Mouse (Mus musculus) spleen, embryonic (tissue): ENCODE results near the gene Nol12.

Source experiments
- CTCF ChIA-PET: fragments of 350-600 bp; sonication (Branson Sonifier 250); formaldehyde crosslinking; loops from one replicate; lab custom pipeline; 2022; lab: Charles Lee

The Nol12 gene

DNA sequence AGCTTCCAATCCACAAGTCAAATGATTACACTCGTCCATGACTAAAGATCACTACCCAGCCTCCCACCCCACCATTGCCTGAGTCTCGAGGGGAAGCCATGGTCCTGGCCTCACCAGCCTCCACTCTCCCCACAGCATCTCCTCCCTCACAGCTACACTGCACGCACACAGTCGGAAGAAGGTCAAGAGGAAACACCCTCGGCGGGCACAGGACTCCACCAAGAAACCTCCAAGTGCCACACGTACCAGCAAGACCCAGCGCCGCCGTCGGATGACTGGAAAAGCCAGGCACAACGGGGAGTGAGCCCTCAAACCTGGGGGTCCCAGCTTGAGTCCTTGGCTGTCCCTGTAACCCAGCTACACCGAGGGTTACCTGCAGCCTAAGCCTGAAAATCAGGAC, 5.6 kb downstream of the Nol12 start:
- CTCF ChIA-PET, result interaction anchor here (1.3 kb wide), 1 partner anchor 24 kb away, joined by 3 read pairs; no protein-coding TSS in a partner anchor

DNA sequence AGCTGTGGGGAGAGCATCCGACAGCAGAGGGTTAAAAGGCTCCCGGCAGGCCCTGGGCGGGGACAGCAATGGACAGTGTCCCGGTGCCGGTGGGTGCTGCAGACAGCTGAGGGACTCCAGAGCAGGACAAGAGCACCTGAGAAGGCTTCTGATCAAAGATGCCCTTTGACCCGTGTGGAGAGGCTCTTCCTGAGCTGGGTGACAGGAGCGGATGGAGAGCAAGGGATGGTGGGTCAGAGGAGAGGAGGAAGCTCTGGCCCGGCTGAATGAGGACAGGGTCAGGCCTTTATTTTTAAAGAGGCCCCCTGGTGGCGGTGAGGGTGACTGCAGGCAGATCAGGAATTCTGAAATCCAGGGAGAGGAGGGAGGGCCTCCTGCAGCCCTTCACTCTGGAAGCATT, 7.9 kb downstream of the Nol12 start:
- CTCF ChIA-PET, result interaction anchor here (0.7 to 1.8 kb wide), 5 partner anchors 9 to 836 kb away, joined by 3 to 13 read pairs (median 3); partner anchors contain the start of gene Pdxp

DNA sequence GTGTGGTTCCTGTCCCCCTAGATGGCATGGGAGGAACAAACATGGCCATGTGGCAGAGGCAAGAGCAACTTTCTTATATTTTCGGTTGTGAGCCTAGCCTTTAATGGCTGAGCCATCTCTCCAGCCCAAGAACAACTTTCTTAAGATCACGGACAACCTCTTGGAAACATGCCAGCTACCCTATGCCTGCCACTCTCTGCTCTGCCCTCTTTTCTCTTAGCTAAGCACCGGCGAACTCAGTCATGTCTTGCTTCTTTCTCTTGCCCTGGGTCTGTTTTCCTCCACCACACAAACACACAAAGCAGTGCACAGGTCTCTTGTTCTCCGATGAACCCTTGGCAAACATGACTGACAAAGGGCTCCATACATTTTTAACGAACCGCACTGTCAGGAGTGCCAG, 11.5 kb downstream of the Nol12 start:
- CTCF ChIA-PET, result no interaction called here

DNA sequence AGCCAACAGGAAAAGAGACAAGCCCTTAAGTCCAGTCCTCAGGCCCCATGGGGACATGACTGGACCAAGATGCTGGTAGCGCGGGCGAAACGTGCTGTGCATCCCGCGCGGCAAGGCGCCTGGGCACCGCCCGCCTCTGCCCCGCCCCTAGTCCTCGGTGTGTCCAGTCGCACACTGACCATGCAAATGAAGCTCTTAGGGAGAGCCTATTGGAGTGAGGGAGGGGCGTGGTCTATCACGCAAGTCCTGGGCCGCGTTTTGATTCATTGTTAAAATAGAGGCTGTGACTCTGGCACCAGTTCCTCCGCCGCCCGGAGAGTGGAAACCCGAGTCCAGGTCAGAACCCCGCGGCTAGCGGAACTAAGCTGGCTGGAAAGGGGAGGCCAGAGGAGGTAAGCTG, 12.9 kb downstream of the Nol12 start, which contains the start of gene Triobp:
TSS of gene Triobp (plus strand) at position 68 of the 400 bp plus-strand sequence.
- CTCF ChIA-PET, result interaction anchor here (0.9 kb wide), 1 partner anchor 10 kb away, joined by 5 read pairs; no protein-coding TSS in a partner anchor

DNA sequence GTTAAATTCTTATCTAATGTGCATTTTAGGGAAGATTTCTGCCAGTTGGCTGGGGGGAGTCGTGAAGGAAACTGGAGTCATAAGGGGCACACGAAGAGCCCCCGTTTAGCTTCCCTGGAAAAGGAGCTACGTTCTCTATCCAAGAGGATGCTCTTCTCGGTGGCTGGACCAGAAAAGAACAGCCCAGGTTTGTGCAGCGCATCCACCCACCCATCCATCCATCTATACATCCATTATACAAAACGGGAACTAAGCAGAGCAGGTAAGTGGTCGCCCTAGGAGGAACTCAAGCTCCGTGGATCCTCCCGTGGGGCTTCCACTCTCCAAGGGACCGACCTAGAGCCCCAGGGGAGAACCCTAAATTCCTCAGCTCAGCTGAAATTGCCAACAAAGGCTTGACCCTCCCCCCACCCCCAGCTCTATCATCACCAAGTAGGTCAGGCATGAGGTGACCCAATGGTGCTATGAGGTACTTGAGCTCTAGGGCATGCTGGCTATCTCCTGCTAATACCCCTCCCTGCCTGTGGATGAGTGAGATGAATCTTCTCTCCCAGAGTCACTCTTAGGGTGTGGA, 13.5 kb downstream of the Nol12 start:
- CTCF ChIA-PET, result interaction anchor here (0.6 to 0.9 kb wide), 2 partner anchors 10 to 31 kb away, joined by 3 to 5 read pairs; no protein-coding TSS in a partner anchor

DNA sequence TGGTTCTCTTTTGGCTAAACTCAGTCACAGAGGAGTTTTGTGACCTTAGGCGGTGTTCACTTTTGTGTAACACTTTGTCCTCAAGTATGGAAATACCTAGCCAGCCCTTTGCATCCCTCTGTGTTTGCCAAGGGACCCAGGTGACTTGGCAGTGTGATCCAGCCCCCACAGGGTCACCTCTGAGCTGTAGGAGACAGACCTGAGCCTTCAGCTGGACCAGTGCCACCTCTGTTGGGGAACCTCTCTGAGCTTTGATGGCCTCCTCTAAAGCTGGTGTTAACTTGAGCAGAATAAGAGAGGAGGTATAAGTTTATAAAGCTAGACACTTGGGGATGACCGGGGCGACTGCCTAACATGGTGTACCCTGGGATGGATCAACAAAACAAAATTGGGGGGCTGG, 14.2 kb downstream of the Nol12 start:
- CTCF ChIA-PET, result interaction anchor here (0.6 to 0.7 kb wide), 3 partner anchors 30 to 1574 kb away, joined by 3 to 5 read pairs (median 3); no protein-coding TSS in a partner anchor

DNA sequence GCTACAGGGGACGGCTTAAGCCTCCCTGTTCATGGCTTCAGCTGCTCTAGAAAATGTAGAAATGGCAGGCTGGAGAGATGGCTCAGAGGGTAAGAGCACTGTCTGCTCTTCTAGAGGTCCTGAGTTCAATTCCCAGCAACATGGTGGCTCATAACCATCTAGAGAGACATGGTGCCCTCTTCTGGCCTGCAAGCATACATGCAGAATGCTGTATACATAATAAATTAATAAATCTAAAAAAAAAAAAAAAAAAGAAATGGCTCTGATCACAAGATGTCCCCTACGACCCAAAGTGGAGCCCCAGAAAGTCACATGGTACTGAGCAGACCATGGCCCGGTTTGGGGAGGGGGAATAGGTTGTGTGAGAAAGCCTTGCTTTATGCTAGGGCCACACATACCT, 20.9 kb downstream of the Nol12 start:
- CTCF ChIA-PET, result no interaction called here

DNA sequence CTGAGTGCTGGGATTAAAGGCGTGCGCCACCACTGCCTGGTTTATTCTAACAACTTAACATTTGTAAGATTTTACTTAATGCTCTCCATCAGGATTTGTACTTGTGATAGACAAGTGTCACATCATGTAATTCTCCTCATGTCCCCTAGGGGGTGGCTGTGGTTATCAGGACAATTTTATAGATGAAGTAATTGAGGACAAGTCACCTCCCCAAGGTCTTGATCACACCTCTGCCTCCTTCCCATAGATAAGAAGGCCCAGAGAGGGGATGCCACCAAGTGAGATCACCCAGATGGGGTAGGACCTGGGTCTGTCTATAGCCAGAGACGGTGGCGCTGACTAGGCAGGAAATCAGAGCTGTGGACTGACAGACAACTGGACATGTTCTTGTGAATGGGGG, 21.6 kb downstream of the Nol12 start:
- CTCF ChIA-PET, result no interaction called here

DNA sequence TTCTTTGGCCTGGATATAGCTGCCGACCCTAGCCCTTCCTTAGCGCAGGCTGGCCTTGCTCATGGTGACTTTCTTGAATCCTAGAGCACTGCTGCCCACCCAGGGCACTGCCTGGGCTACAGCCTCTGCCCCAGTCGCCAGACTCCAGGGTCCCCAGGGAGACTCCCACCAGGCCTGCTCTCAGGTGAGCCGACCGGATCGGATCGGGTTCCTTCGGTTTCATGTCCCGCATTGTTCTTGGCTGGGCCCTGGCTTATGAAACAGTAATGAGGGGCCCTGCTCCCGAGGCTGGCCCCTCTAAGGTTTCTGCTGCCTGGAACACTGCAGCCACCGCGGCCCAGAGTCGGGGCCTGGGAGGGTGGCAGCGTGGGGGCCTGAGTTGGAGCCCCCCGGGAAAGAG, 22.3 kb downstream of the Nol12 start:
- CTCF ChIA-PET, result interaction anchor here (1.3 kb wide), 1 partner anchor 9 kb away, joined by 5 read pairs; the partner anchor contains the start of gene Triobp

DNA sequence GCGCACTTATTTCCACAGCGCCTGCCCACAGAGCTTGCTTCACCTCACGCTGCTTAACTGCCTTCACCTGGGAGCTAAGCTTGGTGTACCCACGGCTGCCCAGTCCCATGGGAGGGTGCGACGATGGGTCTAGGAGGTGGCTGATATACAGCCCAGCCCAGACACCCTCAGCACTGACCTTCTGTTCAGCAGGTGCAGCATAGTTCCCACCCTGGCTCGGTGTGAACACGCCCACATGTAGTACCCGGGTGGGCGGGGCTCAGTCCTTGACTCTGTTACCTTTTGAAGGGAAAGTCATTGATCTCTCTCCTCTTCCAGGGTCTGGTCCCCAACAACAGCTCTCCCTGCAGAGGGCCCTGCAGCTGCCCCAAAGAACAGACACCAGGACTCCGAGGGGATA, 24.8 kb downstream of the Nol12 start:
- CTCF ChIA-PET, result interaction anchor here (1.4 kb wide), 1 partner anchor 56 kb away, joined by 3 read pairs; no protein-coding TSS in a partner anchor

DNA sequence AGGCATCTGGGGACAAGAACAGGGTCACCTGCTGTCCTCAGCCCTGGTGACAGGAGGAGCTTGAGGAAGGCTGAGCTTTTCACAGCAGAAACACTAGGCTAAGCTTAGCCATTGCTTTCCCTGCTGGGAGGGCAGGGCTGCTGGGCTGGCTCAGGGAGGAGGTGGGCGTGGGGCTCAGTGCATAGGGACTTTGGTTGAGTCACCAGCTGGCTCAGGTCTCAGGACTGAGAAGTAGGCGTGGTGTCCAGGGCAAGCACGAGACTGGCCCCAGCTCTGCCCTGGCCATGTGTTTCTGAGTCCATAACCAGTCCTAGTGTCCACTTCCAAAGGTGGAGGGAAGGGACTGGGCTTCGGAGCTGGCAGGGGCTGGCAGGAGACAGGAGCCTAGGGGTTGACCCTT, 25.4 kb downstream of the Nol12 start:
- CTCF ChIA-PET, result interaction anchor here (1.4 kb wide), 1 partner anchor 57 kb away, joined by 3 read pairs; no protein-coding TSS in a partner anchor

DNA sequence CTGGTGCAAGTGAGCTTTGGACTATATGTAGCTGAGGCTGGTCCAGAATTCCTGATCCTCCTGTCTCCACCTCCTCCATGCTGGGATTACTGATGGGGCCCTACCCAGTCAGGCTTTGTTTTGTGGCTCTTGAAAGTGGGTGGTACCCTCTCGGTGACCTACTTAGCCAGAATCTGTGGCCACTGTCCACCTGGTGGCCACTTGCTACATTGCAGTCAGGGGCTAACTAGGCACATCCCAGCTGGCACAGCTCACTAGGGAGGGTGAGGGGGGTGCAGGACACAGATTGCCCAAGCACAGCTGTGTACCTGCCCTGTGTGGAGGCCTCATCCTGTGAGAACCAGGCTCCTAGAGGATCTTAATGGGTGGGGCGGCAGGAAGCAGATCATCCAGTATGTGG, 28.2 kb downstream of the Nol12 start:
- CTCF ChIA-PET, result no interaction called here

DNA sequence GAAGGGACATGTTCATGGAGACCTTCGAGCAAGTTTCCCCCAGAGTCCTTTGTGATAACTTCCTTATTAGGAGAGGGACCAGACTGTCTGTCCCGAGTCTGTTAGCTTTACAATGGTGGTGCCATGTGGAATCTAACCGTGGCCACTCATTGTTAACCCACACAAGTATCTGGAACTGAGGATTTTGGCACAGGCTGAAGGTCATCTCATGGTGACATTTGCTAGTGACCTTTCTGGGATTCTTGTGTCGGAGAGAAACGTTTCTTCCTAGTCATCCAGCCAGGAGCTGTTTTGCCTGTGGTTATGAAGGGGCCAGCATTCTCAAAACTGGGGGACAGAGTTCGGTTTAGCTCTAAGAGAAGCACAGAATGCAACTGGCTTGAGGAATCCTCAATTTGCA, 36.9 kb downstream of the Nol12 start:
- CTCF ChIA-PET, result interaction anchor here (0.6 kb wide), 1 partner anchor 39 kb away, joined by 3 read pairs; no protein-coding TSS in a partner anchor

DNA sequence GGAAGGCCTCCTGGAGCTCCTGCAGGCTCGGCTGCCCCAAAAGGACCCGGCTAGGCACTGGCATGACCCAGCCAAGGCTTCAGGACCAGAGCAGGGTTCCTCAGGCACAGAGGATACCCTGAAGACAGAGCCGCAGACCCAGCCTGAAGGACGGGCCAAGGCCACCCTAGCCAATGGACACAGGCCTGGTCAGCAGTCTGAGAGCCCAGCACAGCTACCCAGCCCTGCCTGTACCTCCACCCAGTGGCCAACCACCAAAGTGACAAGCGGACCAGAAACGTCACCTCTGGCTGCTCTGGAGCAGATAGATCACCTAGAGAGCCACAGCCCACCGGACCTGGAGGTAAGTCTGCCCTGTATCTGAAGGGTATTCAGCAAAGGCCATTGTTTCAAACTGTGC, 39.2 kb downstream of the Nol12 start:
- CTCF ChIA-PET, result interaction anchor here (0.6 kb wide), 1 partner anchor 65 kb away, joined by 3 read pairs; no protein-coding TSS in a partner anchor

DNA sequence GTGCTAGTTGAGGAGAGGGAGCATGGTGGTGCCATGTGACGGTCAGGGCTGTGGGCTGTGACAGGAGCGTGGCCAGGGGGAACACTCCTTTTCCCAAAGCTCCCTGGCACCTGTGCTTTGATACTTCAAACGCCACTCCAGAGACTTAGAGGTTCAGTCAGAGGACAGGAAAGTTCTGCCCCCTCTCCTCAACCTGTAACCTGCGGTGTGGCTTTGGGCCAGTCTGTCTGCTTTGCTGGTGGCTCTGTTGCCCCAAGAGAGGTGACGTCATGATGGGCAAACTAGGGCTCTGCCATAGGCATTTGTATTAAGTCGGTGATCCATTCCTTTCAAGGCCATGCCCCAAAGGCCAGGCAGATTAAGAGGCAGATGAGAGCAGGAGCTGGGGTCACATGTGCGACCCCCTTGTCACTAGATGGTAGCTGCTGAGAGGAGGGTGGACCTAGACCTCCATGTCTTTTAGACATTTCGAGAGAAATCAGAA, 43.0 kb downstream of the Nol12 start:
- CTCF ChIA-PET, result no interaction called here

DNA sequence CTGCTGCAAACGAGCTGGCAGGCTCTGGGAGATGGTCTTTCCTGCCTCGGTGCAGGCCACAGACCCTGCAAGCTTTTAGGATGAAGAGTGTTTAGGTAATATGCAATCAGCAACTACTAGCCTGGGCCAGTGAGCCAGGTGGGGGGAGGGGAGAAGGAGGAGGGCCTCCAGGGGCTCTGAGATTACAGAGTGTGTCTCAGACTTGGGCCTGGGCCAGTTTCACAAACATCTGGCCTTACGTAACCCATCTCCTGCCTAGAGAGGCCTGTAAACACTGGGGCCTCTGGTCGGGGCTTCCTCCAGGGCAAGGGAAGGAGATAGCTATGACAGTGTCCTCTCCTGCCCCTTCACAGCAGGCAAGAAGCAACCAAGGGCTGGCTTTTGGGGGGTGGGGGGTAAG, 44.1 kb downstream of the Nol12 start:
- CTCF ChIA-PET, result interaction anchor here (0.6 to 0.7 kb wide), 2 partner anchors 30 to 380 kb away, joined by 3 to 5 read pairs; no protein-coding TSS in a partner anchor

DNA sequence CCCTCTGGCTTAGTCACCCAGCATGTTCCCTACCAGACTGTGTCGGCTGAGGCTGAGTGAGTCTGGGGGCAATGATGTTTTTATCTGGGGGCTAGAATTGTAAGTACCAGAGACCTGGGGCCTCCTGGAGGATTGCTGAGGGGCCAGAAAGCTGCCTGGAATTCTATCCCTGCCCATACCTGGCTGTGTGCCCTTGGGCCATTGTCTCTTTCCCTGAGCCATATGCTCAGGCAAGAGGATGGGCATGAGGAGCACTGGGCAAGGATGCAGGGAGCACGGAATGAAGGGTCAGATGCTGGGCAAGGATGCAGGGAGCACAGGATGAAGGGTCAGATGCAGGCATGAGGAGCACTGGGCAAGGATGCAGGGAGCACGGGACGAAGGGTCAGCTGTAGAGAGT, 45.4 kb downstream of the Nol12 start:
- CTCF ChIA-PET, result no interaction called here

DNA sequence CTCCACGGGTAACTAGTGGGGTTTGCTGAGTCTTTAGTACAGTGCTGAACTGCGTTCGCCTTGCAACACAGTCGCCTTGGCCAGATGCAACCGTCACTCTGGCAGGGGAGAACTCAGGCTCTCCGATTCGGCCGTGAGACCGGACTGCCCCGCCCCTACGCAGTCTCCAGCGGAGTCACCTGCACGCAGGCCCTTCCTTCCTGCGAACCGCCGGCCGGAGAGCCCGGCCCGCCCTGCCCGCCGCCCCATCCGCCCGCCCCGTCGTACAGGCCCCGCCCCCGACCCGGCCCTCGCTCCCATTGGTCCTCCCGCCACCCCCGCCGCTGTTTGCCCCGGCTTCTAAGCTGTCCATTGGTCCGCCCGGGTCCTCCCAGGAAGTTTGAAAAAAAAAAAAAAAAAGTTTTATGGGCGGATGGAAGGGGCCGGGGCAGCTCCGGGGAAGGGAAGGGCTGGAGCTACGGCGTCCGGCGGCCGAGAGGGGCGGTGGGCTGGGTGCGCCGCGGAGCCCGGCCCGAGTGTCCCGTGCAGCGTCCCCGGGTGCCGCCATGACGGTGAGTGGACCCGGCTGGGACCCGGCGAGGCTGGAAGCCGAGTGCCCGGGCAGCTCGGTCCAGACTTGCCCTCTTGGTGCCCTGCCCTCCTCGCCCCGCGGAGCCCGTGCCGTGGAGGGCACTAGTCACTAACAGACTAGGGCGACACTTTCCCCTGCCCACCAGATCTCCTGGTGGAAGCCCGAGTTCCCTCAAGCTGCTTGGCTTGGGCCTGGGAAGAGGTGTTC, 48.1 kb downstream of the Nol12 start:
- CTCF ChIA-PET, result interaction anchor here (0.6 kb wide), 2 partner anchors 31 to 349 kb away, joined by 3 to 5 read pairs; no protein-coding TSS in a partner anchor

DNA sequence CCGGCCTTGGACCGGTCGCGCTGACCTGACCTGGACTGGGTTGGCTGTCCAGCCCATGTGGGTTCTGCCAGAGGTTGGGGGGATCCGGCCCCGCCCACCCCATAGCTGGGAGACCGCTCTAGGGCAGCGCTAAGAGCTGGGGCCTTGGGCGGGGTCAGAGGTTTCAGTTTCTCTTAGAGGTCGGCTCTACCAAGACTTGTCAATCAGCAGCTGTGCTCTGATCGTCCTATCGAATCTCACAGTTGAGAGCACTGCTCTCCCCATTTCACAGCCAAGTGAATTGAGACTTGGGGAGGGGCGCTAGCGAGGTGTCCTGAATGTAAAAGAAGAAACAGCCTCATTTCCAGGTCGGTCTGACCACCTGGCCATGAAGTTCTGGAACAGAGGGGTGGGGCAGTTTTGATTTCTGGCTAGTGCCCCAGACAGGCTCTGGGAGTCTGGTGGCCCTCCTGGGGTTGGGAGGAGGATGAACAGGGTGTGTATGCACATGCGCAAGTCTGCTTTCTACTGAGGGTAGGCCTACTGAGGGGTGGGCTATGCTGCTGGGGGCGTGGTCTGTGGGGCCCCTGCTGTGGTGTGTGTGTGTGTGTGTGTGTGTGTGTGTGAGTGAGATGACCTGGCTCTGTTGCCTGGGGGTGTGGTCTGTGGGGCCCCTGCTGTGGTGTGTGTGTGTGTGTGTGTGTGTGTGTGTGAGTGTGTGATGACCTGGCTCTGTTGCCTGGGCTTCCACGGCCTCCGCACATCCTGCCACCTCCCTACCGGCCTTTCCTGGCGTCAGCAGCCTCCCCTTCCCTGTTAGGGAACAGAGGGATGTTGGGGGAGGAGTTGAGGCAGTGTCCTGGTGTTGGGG, 48.9 kb downstream of the Nol12 start:
- CTCF ChIA-PET, result interaction anchor here (0.6 kb wide), 1 partner anchor 348 kb away, joined by 3 read pairs; no protein-coding TSS in a partner anchor

DNA sequence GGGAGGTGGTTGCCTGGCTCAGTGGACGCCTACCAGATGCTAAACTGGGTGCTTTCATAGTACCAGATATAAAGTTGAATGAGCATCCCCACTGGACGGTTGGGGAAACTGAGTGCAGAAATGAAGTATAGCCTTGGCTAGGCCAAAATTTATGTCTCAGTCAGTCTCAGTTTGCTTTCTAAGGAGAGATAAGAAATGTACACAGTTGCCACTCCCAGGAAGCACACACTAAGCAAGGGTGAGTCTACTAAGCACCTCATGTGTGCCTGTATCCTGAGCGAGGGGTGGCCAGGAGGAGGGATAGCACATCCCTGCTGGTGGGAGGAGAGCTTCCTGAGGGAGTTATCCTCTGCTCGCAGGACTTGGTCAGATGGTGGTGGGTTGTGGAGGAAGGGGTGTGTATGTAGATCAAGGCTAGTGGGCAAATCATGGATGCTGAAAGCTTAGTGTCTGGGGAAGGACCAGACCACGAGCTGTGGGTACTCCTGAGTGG, 49.6 kb downstream of the Nol12 start:
- CTCF ChIA-PET, result no interaction called here
